Mouse (Mus musculus) midbrain, embryonic 11.5 days (tissue): ENCODE measurements around the gene Dop1a. TPM values are rescaled to one million over a fixed set of nuclear protein-coding genes. Genes with fewer than 3 reads are reported as not detected.

Experiments
- polyA plus RNA-seq: library from polyadenylated mRNA; unstranded; fragments of >200 nt; fragmentation: Nextera tagmentation; extraction: Ambion mirVana; gene quantifications from 2 replicates; pipeline ENCODE4 v1.2.1, GENCODE M21; 2014

Dop1a gene
- polyA plus RNA-seq, 1 experiment from 2014 or later = 15.3 TPM

Other genes with a start within 250 kb of the Dop1a start
- 6.3 and 9.6 TPM in 2 replicates for gene Ube2cbp, start 2.2 kb upstream of the Dop1a start, polyA plus RNA-seq
- 34.8 and 38.1 TPM in 2 replicates for gene Pgm3, start 104.7 kb downstream of the Dop1a start, polyA plus RNA-seq
- gene Rwdd2a, start 104.8 kb downstream of the Dop1a start, polyA plus RNA-seq = 5.1 and 5.2 TPM in 2 replicates
- gene Me1, start 228.8 kb downstream of the Dop1a start, polyA plus RNA-seq = 14.3 and 16.1 TPM in 2 replicates